Mouse (Mus musculus) myocyte (in vitro differentiated cells): ENCODE measurements around the gene Rcbtb1. TPM values are rescaled to one million over a fixed set of nuclear protein-coding genes. Genes with fewer than 3 reads are reported as not detected.

Source experiments
- H3K27me3 ChIP-seq: one replicate; pipeline ENCODE4 v1.6.1; 2011; ENCODE audit not compliant: control insufficient read depth, insufficient read depth, insufficient read length
- H3K36me3 ChIP-seq: one replicate; pipeline ENCODE4 v1.6.1; 2011; ENCODE audit not compliant: control insufficient read depth, insufficient read depth
- H3K4me2 ChIP-seq: one replicate; pipeline ENCODE4 v1.6.1; 2011; ENCODE audit warnings: low read depth, control low read depth
- H3K4me3 ChIP-seq: one replicate; pipeline ENCODE4 v1.5.1; 2011; ENCODE audit warnings: mild to moderate bottlenecking, control low read depth, moderate library complexity
- H3K79me2 ChIP-seq: one replicate; pipeline ENCODE4 v1.6.1; 2011; ENCODE audit not compliant: control insufficient read depth, insufficient read depth
- H3ac ChIP-seq: one replicate; pipeline ENCODE4 v1.6.1; 2011; ENCODE audit not compliant: control insufficient read depth, insufficient read length
- CEBPB ChIP-seq: IDR thresholded peaks from 2 replicates; pipeline ENCODE4 v1.6.1; 2011; ENCODE audit warnings: mild to moderate bottlenecking, moderate library complexity; ENCODE audit not compliant: poor library complexity, insufficient read depth, severe bottlenecking
- E2F4 ChIP-seq: IDR thresholded peaks from one replicate; pipeline ENCODE4 v1.6.1; 2011; ENCODE audit warnings: mild to moderate bottlenecking, control low read depth, moderate library complexity; ENCODE audit not compliant: insufficient read depth
- MAX ChIP-seq: IDR thresholded peaks from one replicate; pipeline ENCODE4 v1.6.1; 2011; ENCODE audit warnings: low read depth, mild to moderate bottlenecking, control low read depth
- MYOD1 ChIP-seq, 3 experiments: IDR thresholded peaks; one replicate each; pipeline ENCODE4 v1.6.1; 2011; ENCODE audit warnings: control low read depth in 2 of 3, low read depth in 2 of 3, mild to moderate bottlenecking in 2 of 3, moderate library complexity in 1 of 3; ENCODE audit not compliant: insufficient read length in 2 of 3, control insufficient read depth in 1 of 3
- MYOG ChIP-seq, 3 experiments: IDR thresholded peaks; one replicate each; pipeline ENCODE4 v1.6.1; 2011; ENCODE audit warnings: control low read depth in 2 of 3, low read depth in 2 of 3, mild to moderate bottlenecking in 2 of 3; ENCODE audit not compliant: insufficient read length in 2 of 3, control insufficient read depth in 1 of 3, insufficient read depth in 1 of 3
- POLR2A ChIP-seq: IDR thresholded peaks from one replicate; pipeline ENCODE4 v1.6.1; 2011; ENCODE audit warnings: low read depth, mild to moderate bottlenecking, control low read depth, moderate library complexity; ENCODE audit not compliant: insufficient read length
- POLR2AphosphoS2 ChIP-seq: IDR thresholded peaks from one replicate; pipeline ENCODE4 v1.6.1; 2011; ENCODE audit warnings: low read depth, control low read depth; ENCODE audit not compliant: insufficient read length
- REST ChIP-seq: IDR thresholded peaks from one replicate; pipeline ENCODE4 v1.6.1; 2011; ENCODE audit warnings: mild to moderate bottlenecking, control low read depth, moderate library complexity; ENCODE audit not compliant: insufficient read depth, insufficient read length
- SRF ChIP-seq: IDR thresholded peaks from one replicate; pipeline ENCODE4 v1.6.1; 2011; ENCODE audit warnings: low read depth; ENCODE audit not compliant: control insufficient read depth, insufficient read length
- TCF12 ChIP-seq: IDR thresholded peaks from one replicate; pipeline ENCODE4 v1.6.1; 2011; ENCODE audit warnings: mild to moderate bottlenecking, control low read depth; ENCODE audit not compliant: poor library complexity, insufficient read depth, severe bottlenecking
- TCF3 ChIP-seq: IDR thresholded peaks from one replicate; pipeline ENCODE4 v1.6.1; 2011; ENCODE audit warnings: low read depth, control low read depth; ENCODE audit not compliant: insufficient read length
- USF1 ChIP-seq: IDR thresholded peaks from one replicate; pipeline ENCODE4 v1.6.1; 2011; ENCODE audit warnings: low read depth, mild to moderate bottlenecking, control low read depth, moderate library complexity
- polyA plus RNA-seq: library from polyadenylated mRNA; unstranded; fragments of >200 nt; fragmentation: generic; extraction: Trizol; gene quantifications from one replicate; pipeline ENCODE4 v1.2.1, GENCODE M21; 2012; ENCODE audit warnings: missing spikeins

Rcbtb1 gene
- polyA plus RNA-seq, 1 experiment, result 5.7 TPM

GRCm38 (mm10) chr14:59205976-59206583, 5.1 kb downstream of the Rcbtb1 start:
- H3K27me3 ChIP-seq, result no peaks in the 10 kb centered on the region
- no peaks in the 10 kb centered on the region for H3K36me3 ChIP-seq
- H3K4me3 ChIP-seq, result no peak overlapping the region
- TF ChIP-seq REST, result no peak
- no peak for TF ChIP-seq TCF12
- no peak for TF ChIP-seq USF1
- TF ChIP-seq POLR2AphosphoS2, result no peak
- TF ChIP-seq SRF, result no peak
- no peak for TF ChIP-seq CEBPB
- no peak for TF ChIP-seq MAX
- TF ChIP-seq MYOG (IDR thresholded peaks at IDR 0.05; ENCODE audit: control insufficient read depth in 1 of 3, insufficient read depth in 1 of 3, insufficient read length in 2 of 3, low read depth in 2 of 3), result no peak
- TF ChIP-seq MYOD1 (IDR thresholded peaks at IDR 0.05; ENCODE audit: control insufficient read depth in 1 of 3, insufficient read length in 2 of 3, low read depth in 2 of 3), result no peak
- TF ChIP-seq E2F4, result no peak
- TF ChIP-seq POLR2A, result no peak
- H3ac ChIP-seq, result no peak overlapping the region
- H3K79me2 ChIP-seq, result peaks cover 38% of the 10 kb centered on the region
- H3K4me2 ChIP-seq, result no peak overlapping the region

GRCm38 (mm10) chr14:59209003-59209402, 8.0 kb downstream of the Rcbtb1 start:
- Histone ChIP-seq H3K4me2 (no peak overlapping the region), H3K36me3 (no peaks in the 10 kb centered on the region), H3K79me2 (peaks cover 21% of the 10 kb centered on the region), H3ac (no peak overlapping the region), H3K27me3 (no peaks in the 10 kb centered on the region), H3K4me3 (no peak overlapping the region)
- TF ChIP-seq E2F4 (no peak), MYOG (IDR thresholded peaks at IDR 0.05; ENCODE audit: control insufficient read depth in 1 of 3, insufficient read depth in 1 of 3, insufficient read length in 2 of 3, low read depth in 2 of 3) (no peak)

GRCm38 (mm10) chr14:59209816-59210215, 8.8 kb downstream of the Rcbtb1 start:
- no peak for TF ChIP-seq CEBPB
- no peak for TF ChIP-seq SRF
- TF ChIP-seq MYOD1 (IDR thresholded peaks at IDR 0.05; ENCODE audit: control insufficient read depth in 1 of 3, insufficient read length in 2 of 3, low read depth in 2 of 3), result no peak
- no peak for TF ChIP-seq TCF3
- Histone ChIP-seq H3K4me3 (no peak overlapping the region), H3ac (no peak overlapping the region)

GRCm38 (mm10) chr14:59219241-59219640, 18.2 kb downstream of the Rcbtb1 start:
- Histone ChIP-seq H3K4me2 (no peak overlapping the region), H3K4me3 (no peak overlapping the region), H3K36me3 (peaks cover 27% of the 10 kb centered on the region), H3K27me3 (no peaks in the 10 kb centered on the region), H3ac (no peak overlapping the region), H3K79me2 (no peaks in the 10 kb centered on the region)
- TF ChIP-seq POLR2AphosphoS2 (no peak), TCF12 (no peak), CEBPB (no peak), TCF3 (no peak), MAX (no peak), MYOG (IDR thresholded peaks at IDR 0.05; ENCODE audit: control insufficient read depth in 1 of 3, insufficient read depth in 1 of 3, insufficient read length in 2 of 3, low read depth in 2 of 3) (no peak), SRF (no peak)

More at GRCm38 (mm10) chr14:59209816-59210215, 8.8 kb downstream of the Rcbtb1 start:
- H3K4me2 ChIP-seq, result no peak overlapping the region
- peaks cover 3% of the 10 kb centered on the region for H3K36me3 ChIP-seq
- H3K79me2 ChIP-seq, result peaks cover 15% of the 10 kb centered on the region
- no peaks in the 10 kb centered on the region for H3K27me3 ChIP-seq

- Histone ChIP-seq H3K79me2 (no peaks in the 10 kb centered on the region), H3K27me3 (no peaks in the 10 kb centered on the region), H3K36me3 (peaks cover 19% of the 10 kb centered on the region), H3K4me2 (no peak overlapping the region), H3ac (no peak overlapping the region), H3K4me3 (no peak overlapping the region)
- TF ChIP-seq TCF3 (no peak), TCF12 (no peak), USF1 (no peak), POLR2A (no peak), CEBPB (no peak), MYOG (IDR thresholded peaks at IDR 0.05; ENCODE audit: control insufficient read depth in 1 of 3, insufficient read depth in 1 of 3, insufficient read length in 2 of 3, low read depth in 2 of 3) (no peak), REST (no peak), POLR2AphosphoS2 (no peak), MYOD1 (IDR thresholded peaks at IDR 0.05; ENCODE audit: control insufficient read depth in 1 of 3, insufficient read length in 2 of 3, low read depth in 2 of 3) (no peak), SRF (no peak), E2F4 (no peak), MAX (no peak)
Observed at GRCm38 (mm10) chr14:59226240-59226639, 25.2 kb downstream of the Rcbtb1 start.
